Mouse (Mus musculus): ENCODE results near the gene 4930539E08Rik. TPM values are rescaled to one million over a fixed set of nuclear protein-coding genes. Genes with fewer than 3 reads are reported as not detected.

4930539E08Rik gene
- polyA plus RNA-seq, 1 experiment from 2014 or later: 0.09 TPM

DNA sequence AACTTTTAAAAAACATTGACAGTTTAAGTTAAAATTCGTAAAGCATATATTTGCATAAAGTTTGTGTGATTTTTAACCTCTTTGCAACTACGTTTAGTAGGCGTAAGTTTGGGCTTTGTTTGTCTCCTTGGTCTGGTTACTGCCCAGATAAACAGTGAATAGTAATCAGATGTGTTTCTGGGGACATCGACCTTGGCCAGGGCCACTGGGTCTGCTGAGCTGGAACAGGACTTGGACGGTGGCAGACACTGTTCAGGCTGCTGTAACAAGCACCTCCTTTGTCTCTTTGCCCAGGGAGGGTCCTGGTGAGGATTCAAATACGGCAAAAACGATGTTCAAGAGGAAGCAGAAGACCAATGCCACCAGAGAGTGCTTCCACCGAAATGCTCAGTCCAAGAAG lies 29.9 kb downstream of the 4930539E08Rik start:
- whole genome bisulfite sequencing: 77% methylated on average over 8 of the region's 8 CpGs

DNA sequence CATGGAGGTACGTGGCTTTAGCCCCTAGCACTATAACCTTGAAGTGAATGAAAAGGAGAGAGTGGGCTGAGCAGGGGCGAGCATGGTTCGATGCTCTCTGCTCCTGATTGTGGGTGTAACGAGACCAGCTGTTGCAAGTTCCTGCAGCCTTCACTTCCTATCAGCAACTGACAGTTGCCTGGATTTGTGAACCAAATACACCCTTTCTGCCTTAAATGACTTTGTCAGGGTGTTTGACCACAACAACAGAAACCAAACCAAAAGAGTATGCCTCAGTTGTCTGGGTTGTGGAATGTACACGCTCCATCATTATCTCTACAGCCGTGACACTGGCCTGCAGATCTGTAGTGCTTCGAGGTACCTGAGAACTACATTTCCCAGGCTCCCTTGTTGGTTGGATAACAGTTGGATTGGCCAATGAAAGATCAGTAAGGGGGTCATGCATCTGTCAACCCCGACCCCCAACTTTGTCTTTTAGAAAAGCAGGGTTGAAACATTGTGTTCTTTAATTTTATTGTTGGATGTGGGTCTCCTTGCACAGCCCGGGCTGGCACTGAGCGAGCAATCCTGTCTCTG lies 31.1 kb downstream of the 4930539E08Rik start:
- H3K27ac ChIP-seq (replicated peaks in 1 of 2; ENCODE audit: control insufficient read depth in 1 of 2, insufficient read depth in 1 of 2, low read depth in 2 of 2, low read length in 2 of 2): no peak overlapping the region
- H3K4me1 ChIP-seq (ENCODE audit: control insufficient read depth in 2 of 2, insufficient read depth in 2 of 2, low read length in 2 of 2): no peaks in the 10 kb centered on the region
- no peak overlapping the region for H3K4me3 ChIP-seq (ENCODE audit: control insufficient read depth in 1 of 2, insufficient read depth in 1 of 2, low read depth in 1 of 2, low read length in 2 of 2)
- no peaks in the 10 kb centered on the region for H3K36me3 ChIP-seq (ENCODE audit: control insufficient read depth, insufficient read depth, low read length)
- no peak overlapping the region for H3K4me2 ChIP-seq (ENCODE audit: low read length)
- H3K9me3 ChIP-seq (ENCODE audit: control insufficient read depth, low read length): 0 out of 2 replicates have a peak, but pooled peaks cover 4% of the 10 kb centered on the region
- H3K9ac ChIP-seq (ENCODE audit: low read length): no peak overlapping the region
- peaks cover 12% of the 10 kb centered on the region for H3K27me3 ChIP-seq (ENCODE audit: control insufficient read depth, insufficient read depth, low read length)
- no peak for ATAC-seq (ENCODE audit: insufficient number of reproducible peaks, insufficient read depth, low FRiP score, low read depth)
- WGBS: 48% methylated on average over 10 of the region's 10 CpGs

More for the DNA sequence above, 29.9 kb downstream of the 4930539E08Rik start:
- no peak overlapping the region for H3K4me3 ChIP-seq (ENCODE audit: control insufficient read depth in 1 of 2, insufficient read depth in 1 of 2, low read depth in 1 of 2, low read length in 2 of 2)
- no peak overlapping the region for H3K9ac ChIP-seq (ENCODE audit: low read length)
- no peak overlapping the region for H3K27ac ChIP-seq (replicated peaks in 1 of 2; ENCODE audit: control insufficient read depth in 1 of 2, insufficient read depth in 1 of 2, low read depth in 2 of 2, low read length in 2 of 2)
- H3K4me1 ChIP-seq (ENCODE audit: control insufficient read depth in 2 of 2, insufficient read depth in 2 of 2, low read length in 2 of 2): no peaks in the 10 kb centered on the region
- H3K36me3 ChIP-seq (ENCODE audit: control insufficient read depth, insufficient read depth, low read length): no peaks in the 10 kb centered on the region
- H3K4me2 ChIP-seq (ENCODE audit: low read length): no peak overlapping the region
- H3K27me3 ChIP-seq (ENCODE audit: control insufficient read depth, insufficient read depth, low read length): peaks cover 11% of the 10 kb centered on the region
- H3K9me3 ChIP-seq (ENCODE audit: control insufficient read depth, low read length): 0 out of 2 replicates have a peak, but pooled peaks cover 4% of the 10 kb centered on the region
- no peak for ATAC-seq (ENCODE audit: insufficient number of reproducible peaks, insufficient read depth, low FRiP score, low read depth)

DNA sequence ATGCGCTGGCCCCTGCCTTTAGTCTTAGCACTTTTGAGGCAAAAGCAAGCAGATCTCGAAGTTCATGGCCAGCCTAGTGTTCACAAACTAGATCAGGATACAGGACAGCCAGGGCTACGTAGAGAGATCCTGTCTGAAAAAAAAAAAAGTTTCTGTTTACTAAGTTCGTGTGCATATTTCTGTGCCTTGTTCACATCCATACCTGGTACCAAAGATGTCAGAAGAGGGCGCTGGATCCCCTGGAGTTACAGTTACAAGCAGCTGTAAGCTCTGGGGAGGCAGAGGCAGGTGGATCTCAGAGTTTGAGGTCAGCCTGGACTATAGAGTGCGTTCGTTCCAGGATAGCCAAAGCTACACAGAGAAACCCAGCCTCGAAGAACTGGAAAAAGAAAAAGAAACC lies 32.3 kb downstream of the 4930539E08Rik start:
- Histone ChIP-seq H3K27me3 (ENCODE audit: control insufficient read depth, insufficient read depth, low read length) (peaks cover 15% of the 10 kb centered on the region), H3K4me3 (ENCODE audit: control insufficient read depth in 1 of 2, insufficient read depth in 1 of 2, low read depth in 1 of 2, low read length in 2 of 2) (no peak overlapping the region), H3K27ac (replicated peaks in 1 of 2; ENCODE audit: control insufficient read depth in 1 of 2, insufficient read depth in 1 of 2, low read depth in 2 of 2, low read length in 2 of 2) (no peak overlapping the region), H3K4me1 (ENCODE audit: control insufficient read depth in 2 of 2, insufficient read depth in 2 of 2, low read length in 2 of 2) (no peaks in the 10 kb centered on the region), H3K9ac (ENCODE audit: low read length) (no peak overlapping the region), H3K36me3 (ENCODE audit: control insufficient read depth, insufficient read depth, low read length) (no peaks in the 10 kb centered on the region), H3K4me2 (ENCODE audit: low read length) (peak overlapping the region; percentile 47), H3K9me3 (ENCODE audit: control insufficient read depth, low read length) (no peaks in the 10 kb centered on the region)
- 50% methylated on average over 8 of the region's 8 CpGs for WGBS
- no peak for ATAC-seq (ENCODE audit: insufficient number of reproducible peaks, insufficient read depth, low FRiP score, low read depth)

DNA sequence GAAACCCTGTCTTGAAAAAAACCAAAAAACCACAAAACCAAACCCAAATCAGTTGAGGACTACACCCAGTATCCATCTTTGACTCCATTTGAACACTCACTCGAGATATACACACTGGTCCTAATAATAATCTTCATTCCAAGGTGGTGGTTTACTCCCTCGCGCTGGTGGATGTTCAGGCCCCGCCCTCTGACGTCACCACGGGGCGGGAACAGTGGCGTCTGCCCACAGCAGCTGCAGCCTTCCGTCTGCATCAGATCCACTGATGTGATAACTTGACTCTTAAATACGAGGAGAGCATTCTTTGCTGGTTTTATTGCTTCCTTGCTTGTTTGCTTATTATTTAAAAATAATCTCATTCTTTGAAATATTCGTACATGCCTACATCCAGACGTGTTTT lies 32.8 kb downstream of the 4930539E08Rik start:
- WGBS: 4% methylated on average over 12 of the region's 12 CpGs
- no peak for ATAC-seq (ENCODE audit: insufficient number of reproducible peaks, insufficient read depth, low FRiP score, low read depth)

DNA sequence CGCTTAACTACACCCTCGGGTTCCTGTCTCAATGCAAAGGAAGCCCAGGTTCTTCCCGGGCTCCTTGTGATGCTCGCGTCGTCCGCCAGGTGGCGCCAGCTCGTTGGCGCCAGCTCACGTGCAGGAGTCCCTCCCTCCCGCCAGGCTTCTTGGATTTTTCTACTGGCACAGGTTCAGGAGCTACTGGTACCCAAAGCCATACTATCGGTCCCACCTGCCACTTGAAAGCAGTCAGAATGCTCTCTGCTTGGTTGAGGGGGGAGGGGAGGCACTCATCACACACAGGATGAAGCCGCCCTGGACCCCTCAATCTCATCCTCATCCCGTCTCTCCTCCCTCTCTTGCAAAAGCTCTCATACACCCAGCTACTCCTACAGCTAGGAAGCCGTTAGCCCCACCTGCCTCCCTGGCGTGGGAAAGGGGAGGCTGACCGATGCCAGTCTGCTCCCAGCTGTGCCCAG lies 35.2 kb downstream of the 4930539E08Rik start:
- peaks cover 7 to 8% of the 10 kb centered on the region in 2 experiments for H3K4me1 ChIP-seq (ENCODE audit: control insufficient read depth in 2 of 2, insufficient read depth in 2 of 2, low read length in 2 of 2)
- no peak overlapping the region for H3K9ac ChIP-seq (ENCODE audit: low read length)
- peak overlapping the region; percentile 12; the same call in 1 of the 2 replicates for H3K4me2 ChIP-seq (ENCODE audit: low read length)
- H3K4me3 ChIP-seq (ENCODE audit: control insufficient read depth in 1 of 2, insufficient read depth in 1 of 2, low read depth in 1 of 2, low read length in 2 of 2): no peak overlapping the region
- H3K9me3 ChIP-seq (ENCODE audit: control insufficient read depth, low read length): no peaks in the 10 kb centered on the region
- H3K27ac ChIP-seq (replicated peaks in 1 of 2; ENCODE audit: control insufficient read depth in 1 of 2, insufficient read depth in 1 of 2, low read depth in 2 of 2, low read length in 2 of 2): no peak overlapping the region
- no peaks in the 10 kb centered on the region for H3K36me3 ChIP-seq (ENCODE audit: control insufficient read depth, insufficient read depth, low read length)
- WGBS: 6% methylated on average over 18 of the region's 18 CpGs
- H3K27me3 ChIP-seq (ENCODE audit: control insufficient read depth, insufficient read depth, low read length): peaks cover 15% of the 10 kb centered on the region
- ATAC-seq (ENCODE audit: insufficient number of reproducible peaks, insufficient read depth, low FRiP score, low read depth): no peak

More for the DNA sequence above, 32.8 kb downstream of the 4930539E08Rik start:
- H3K27me3 ChIP-seq (ENCODE audit: control insufficient read depth, insufficient read depth, low read length): peaks cover 15% of the 10 kb centered on the region
- no peak overlapping the region for H3K27ac ChIP-seq (replicated peaks in 1 of 2; ENCODE audit: control insufficient read depth in 1 of 2, insufficient read depth in 1 of 2, low read depth in 2 of 2, low read length in 2 of 2)
- H3K36me3 ChIP-seq (ENCODE audit: control insufficient read depth, insufficient read depth, low read length): no peaks in the 10 kb centered on the region
- H3K9ac ChIP-seq (ENCODE audit: low read length): no peak overlapping the region
- peak overlapping the region; percentile 47 for H3K4me2 ChIP-seq (ENCODE audit: low read length)
- H3K4me3 ChIP-seq (ENCODE audit: control insufficient read depth in 1 of 2, insufficient read depth in 1 of 2, low read depth in 1 of 2, low read length in 2 of 2): no peak overlapping the region
- no peaks in the 10 kb centered on the region for H3K9me3 ChIP-seq (ENCODE audit: control insufficient read depth, low read length)
- no peaks in the 10 kb centered on the region for H3K4me1 ChIP-seq (ENCODE audit: control insufficient read depth in 2 of 2, insufficient read depth in 2 of 2, low read length in 2 of 2)

DNA sequence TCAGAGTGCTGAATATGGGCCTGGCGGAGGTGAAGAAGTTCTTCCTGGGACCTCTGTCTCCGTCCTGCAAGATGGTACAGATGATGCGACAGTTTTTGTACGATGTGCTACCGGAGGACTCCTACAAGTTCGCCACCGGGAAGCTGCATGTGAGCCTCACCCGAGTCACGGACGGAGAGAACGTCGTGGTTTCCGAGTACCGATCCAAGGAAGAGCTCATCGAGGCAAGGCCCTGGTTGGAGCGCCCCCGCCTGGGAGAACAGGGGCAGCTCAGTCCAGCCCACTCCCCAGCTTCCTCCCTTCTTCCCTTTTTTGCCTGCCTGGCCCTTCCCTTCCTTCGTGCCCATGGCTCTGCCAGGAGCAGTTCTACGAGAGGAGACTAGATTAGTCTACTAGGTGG lies 38.3 kb downstream of the 4930539E08Rik start:
- WGBS: 15% methylated on average over 19 of the region's 19 CpGs
- Histone ChIP-seq H3K27me3 (ENCODE audit: control insufficient read depth, insufficient read depth, low read length) (peaks cover 15% of the 10 kb centered on the region), H3K27ac (replicated peaks in 1 of 2; ENCODE audit: control insufficient read depth in 1 of 2, insufficient read depth in 1 of 2, low read depth in 2 of 2, low read length in 2 of 2) (no peak overlapping the region), H3K4me2 (ENCODE audit: low read length) (no peak overlapping the region; the same call in 1 of the 2 replicates), H3K4me1 (ENCODE audit: control insufficient read depth in 2 of 2, insufficient read depth in 2 of 2, low read length in 2 of 2) (peaks cover 9 to 10% of the 10 kb centered on the region in 2 experiments), H3K4me3 (ENCODE audit: control insufficient read depth in 1 of 2, insufficient read depth in 1 of 2, low read depth in 1 of 2, low read length in 2 of 2) (no peak overlapping the region), H3K9me3 (ENCODE audit: control insufficient read depth, low read length) (no peaks in the 10 kb centered on the region), H3K36me3 (ENCODE audit: control insufficient read depth, insufficient read depth, low read length) (no peaks in the 10 kb centered on the region), H3K9ac (ENCODE audit: low read length) (no peak overlapping the region)
- no peak for ATAC-seq (ENCODE audit: insufficient number of reproducible peaks, insufficient read depth, low FRiP score, low read depth)

DNA sequence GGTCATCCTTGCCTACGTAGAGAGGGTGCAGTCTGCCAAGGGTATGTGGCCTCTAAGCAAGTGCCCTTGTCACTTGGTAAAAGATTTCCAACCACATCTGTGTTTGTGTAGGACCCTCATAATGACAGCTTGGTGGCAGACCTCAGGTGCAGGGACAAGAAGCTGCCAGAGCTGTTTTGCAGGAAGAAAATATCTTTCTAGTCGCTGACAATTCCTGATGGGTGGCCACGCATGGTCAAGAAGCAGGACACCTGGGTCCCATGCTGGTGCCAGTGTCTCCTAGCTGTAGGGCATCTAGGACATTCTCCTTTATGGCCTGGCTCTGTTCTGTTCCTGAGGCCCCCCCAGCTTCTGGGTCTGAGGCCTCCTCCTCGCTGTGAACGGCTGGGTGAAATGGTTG lies 38.8 kb downstream of the 4930539E08Rik start:
- Histone ChIP-seq H3K9ac (ENCODE audit: low read length) (no peak overlapping the region), H3K4me1 (ENCODE audit: control insufficient read depth in 2 of 2, insufficient read depth in 2 of 2, low read length in 2 of 2) (peaks cover 9 to 10% of the 10 kb centered on the region in 2 experiments), H3K4me3 (ENCODE audit: control insufficient read depth in 1 of 2, insufficient read depth in 1 of 2, low read depth in 1 of 2, low read length in 2 of 2) (no peak overlapping the region), H3K4me2 (ENCODE audit: low read length) (no peak overlapping the region), H3K9me3 (ENCODE audit: control insufficient read depth, low read length) (no peaks in the 10 kb centered on the region), H3K27ac (replicated peaks in 1 of 2; ENCODE audit: control insufficient read depth in 1 of 2, insufficient read depth in 1 of 2, low read depth in 2 of 2, low read length in 2 of 2) (no peak overlapping the region), H3K27me3 (ENCODE audit: control insufficient read depth, insufficient read depth, low read length) (peaks cover 13% of the 10 kb centered on the region), H3K36me3 (ENCODE audit: control insufficient read depth, insufficient read depth, low read length) (no peaks in the 10 kb centered on the region)
- 73% methylated on average over 5 of the region's 5 CpGs for WGBS
- no peak for ATAC-seq (ENCODE audit: insufficient number of reproducible peaks, insufficient read depth, low FRiP score, low read depth)

DNA sequence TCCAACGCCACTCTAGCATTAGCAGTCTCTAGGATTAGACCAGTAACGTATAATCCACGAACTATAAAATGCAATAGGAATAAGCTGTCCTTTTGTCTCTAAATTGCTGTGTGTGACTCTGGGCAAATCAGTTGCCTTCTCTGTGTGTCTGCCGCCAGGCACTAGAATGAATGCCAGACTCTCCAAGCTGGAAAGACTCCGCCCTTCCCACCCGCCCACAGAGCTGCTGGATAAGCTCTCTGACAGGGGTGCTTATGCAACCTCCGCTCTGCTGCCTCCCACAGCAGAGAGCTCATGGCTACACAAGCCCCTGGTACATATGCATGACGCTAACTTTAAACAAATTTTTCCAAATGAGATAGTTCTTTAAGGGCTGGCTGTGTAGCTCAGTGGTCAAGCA lies 39.8 kb downstream of the 4930539E08Rik start:
- no peaks in the 10 kb centered on the region for H3K9me3 ChIP-seq (ENCODE audit: control insufficient read depth, low read length)
- peaks cover 5% of the 10 kb centered on the region for H3K27me3 ChIP-seq (ENCODE audit: control insufficient read depth, insufficient read depth, low read length)
- peaks cover 9 to 10% of the 10 kb centered on the region in 2 experiments for H3K4me1 ChIP-seq (ENCODE audit: control insufficient read depth in 2 of 2, insufficient read depth in 2 of 2, low read length in 2 of 2)
- peak overlapping the region; percentile 3; the same call in 1 of the 2 replicates for H3K4me2 ChIP-seq (ENCODE audit: low read length)
- peak; percentile 43; the same call in 1 of the 2 replicates for ATAC-seq (ENCODE audit: insufficient number of reproducible peaks, insufficient read depth, low FRiP score, low read depth)
- no peak overlapping the region for H3K9ac ChIP-seq (ENCODE audit: low read length)
- peak overlapping the region; percentile 29 to 40; a peak in 2 of 4 replicates for H3K27ac ChIP-seq (replicated peaks in 1 of 2; ENCODE audit: control insufficient read depth in 1 of 2, insufficient read depth in 1 of 2, low read depth in 2 of 2, low read length in 2 of 2)
- no peaks in the 10 kb centered on the region for H3K36me3 ChIP-seq (ENCODE audit: control insufficient read depth, insufficient read depth, low read length)
- H3K4me3 ChIP-seq (ENCODE audit: control insufficient read depth in 1 of 2, insufficient read depth in 1 of 2, low read depth in 1 of 2, low read length in 2 of 2): no peak overlapping the region
- WGBS: 25% methylated on average over 8 of the region's 8 CpGs
